Mouse (Mus musculus): Measurements from ENCODE around the gene Ufsp1.

DNA sequence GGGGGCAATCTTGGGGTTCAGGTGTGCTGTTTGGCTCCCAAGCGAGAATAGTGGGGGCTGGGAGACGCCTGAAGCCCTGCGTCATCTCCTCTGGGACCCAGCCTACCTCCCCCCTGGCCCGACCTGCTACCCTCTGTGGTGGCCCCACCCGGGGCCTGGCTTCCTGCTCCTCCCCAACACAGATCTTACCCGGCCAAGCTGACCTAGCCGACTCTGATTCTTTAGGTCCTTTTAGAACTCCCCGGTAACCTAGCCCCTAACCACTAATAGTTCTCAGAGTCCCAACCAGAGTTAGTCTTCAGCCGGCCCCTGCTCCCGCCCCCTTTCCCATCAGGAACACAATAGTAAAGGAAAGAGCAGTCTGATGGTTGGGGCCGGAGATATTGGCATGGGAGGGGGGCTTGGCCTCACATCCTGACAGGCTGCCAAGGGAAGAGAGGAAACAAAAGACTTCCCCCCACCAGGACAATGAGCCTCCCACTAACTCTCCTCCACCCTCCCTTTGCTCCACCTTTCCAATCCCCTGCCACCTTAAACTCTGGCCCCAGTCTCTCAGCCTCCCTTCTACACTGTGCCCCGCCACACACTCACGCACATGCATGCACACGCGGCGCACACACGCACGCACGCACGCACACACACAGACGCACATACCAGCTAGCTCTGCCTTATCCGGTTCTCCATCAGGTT, 45.0 kb downstream of the Ufsp1 start:
- TF ChIP-seq CTCF (IDR thresholded peaks at IDR 0.05; ENCODE audit: low read depth): no peak
- no peak for TF ChIP-seq EP300 (IDR thresholded peaks at IDR 0.05; ENCODE audit: low read depth)

All from liver, embryonic 14.5 days (tissue).